Mouse (Mus musculus) MEL (cell line): ENCODE results near the gene C2.
A peak's percentile ranks its signal among the peaks of the same experiment; 100 is the strongest.

Source experiments
- CTCF ChIP-seq, 3 experiments: IDR thresholded peaks in 2 of 3; conservative IDR thresholded peaks in 1 of 3; 2 replicates each; pipeline ENCODE4 v1.5.1; 2011 to 2012; ENCODE audit warnings: low read length in 3 of 3, low read depth in 2 of 3, mild to moderate bottlenecking in 2 of 3, improper control_type of control experiment in 1 of 3, inconsistent platforms in 1 of 3, mixed read lengths in 1 of 3, moderate library complexity in 1 of 3; ENCODE audit not compliant: control insufficient read depth in 1 of 3, insufficient read depth in 1 of 3, poor library complexity in 1 of 3, severe bottlenecking in 1 of 3
- POLR2A ChIP-seq, 2 experiments: IDR thresholded peaks; 2 replicates each; pipeline ENCODE4 v1.6.1; 2011 to 2012; ENCODE audit warnings: low read length in 2 of 2, mild to moderate bottlenecking in 2 of 2, control low read depth in 1 of 2, improper control_type of control experiment in 1 of 2, low read depth in 1 of 2, moderate library complexity in 1 of 2; ENCODE audit not compliant: control insufficient read depth in 1 of 2, insufficient read depth in 1 of 2, poor library complexity in 1 of 2
- RCOR1 ChIP-seq: IDR thresholded peaks from 2 replicates; pipeline ENCODE4 v1.6.1; 2012; ENCODE audit warnings: low read depth, mild to moderate bottlenecking, inconsistent platforms, low read length, improper control_type of control experiment

- TF ChIP-seq CTCF (IDR thresholded peaks at IDR 0.05 in 2 of 3, conservative IDR thresholded peaks at IDR 0.05 in 1 of 3; ENCODE audit: control insufficient read depth in 1 of 3, insufficient read depth in 1 of 3, low read depth in 2 of 3, low read length in 3 of 3, poor library complexity in 1 of 3, severe bottlenecking in 1 of 3) (peak in 1 of 3 experiments; percentile 19; a peak in 2 of 6 replicates), POLR2A (IDR thresholded peaks at IDR 0.05; ENCODE audit: control insufficient read depth in 1 of 2, insufficient read depth in 1 of 2, low read depth in 1 of 2, low read length in 2 of 2, poor library complexity in 1 of 2) (no peak), RCOR1 (no peak)
These were observed 14.7 kb downstream of the C2 start for GRCm38 (mm10) chr17:34883332-34883731.
